Mouse (Mus musculus): ENCODE data around the gene Raf1. TPM values are rescaled to one million over a fixed set of nuclear protein-coding genes. Genes with fewer than 3 reads are reported as not detected.
A peak's percentile ranks its signal among the peaks of the same experiment; 100 is the strongest.

Raf1 gene
- polyA plus RNA-seq (2016; fragmentation: Nextera tagmentation; extraction: Ambion mirVana) = 157 and 168 TPM in 2 replicates

DNA sequence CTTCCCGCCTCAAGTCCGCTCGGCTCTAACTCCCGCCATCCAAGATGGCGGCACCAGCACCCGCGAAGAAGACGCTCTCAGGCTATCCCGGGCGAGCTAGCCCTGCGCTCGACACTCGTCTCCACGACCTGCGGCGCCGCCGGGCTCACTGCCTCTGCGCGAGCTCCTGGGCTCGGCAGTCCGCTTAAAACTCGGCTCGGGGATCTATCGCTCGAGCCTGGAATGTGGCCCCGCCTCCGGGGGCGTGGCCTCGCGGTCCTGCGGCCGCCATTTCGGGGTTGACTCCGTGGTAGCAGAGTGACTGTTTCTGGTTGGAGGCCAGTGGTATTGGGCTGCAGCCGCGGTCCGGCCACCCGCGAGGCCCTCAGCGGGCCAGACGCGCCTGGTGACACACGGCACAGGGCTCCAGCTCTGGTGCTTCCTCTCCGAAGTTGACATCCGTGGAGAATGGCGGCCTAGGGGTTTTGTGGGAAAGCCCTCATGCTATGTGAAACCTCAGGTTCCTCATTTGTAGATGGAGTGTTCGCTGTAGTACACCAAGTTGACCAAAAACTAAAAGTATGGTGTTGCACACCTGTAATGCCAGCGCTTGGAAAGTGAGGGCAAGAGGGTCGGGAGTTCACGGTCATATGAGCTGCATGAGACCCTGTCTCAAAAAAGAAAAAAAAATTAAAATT, at the start of gene Raf1:
Gene Raf1 (minus strand): TSS at position 184 of the 677 bp plus-strand sequence.
- Histone ChIP-seq H3K9me3 (no peaks in the 10 kb centered on the region), H3K27ac (replicated peaks) (peak within 1 kb of the TSS; percentile 98), H3K9ac (replicated peaks) (peak within 1 kb of the TSS; percentile 98), H3K27me3 (0 out of 2 replicates have a peak, but pooled peaks cover 6% of the 10 kb centered on the region), H3K4me2 (replicated peaks) (peak within 1 kb of the TSS; percentile 64), H3K4me3 (peak within 1 kb of the TSS; percentile 96), H3K36me3 (no peaks in the 10 kb centered on the region), H3K4me1 (peaks cover 9% of the 10 kb centered on the region)
- WGBS = 1% methylated on average over 48 of the region's 51 CpGs
- ATAC-seq (ENCODE audit: low FRiP score, low read depth) = peak; percentile 99

DNA sequence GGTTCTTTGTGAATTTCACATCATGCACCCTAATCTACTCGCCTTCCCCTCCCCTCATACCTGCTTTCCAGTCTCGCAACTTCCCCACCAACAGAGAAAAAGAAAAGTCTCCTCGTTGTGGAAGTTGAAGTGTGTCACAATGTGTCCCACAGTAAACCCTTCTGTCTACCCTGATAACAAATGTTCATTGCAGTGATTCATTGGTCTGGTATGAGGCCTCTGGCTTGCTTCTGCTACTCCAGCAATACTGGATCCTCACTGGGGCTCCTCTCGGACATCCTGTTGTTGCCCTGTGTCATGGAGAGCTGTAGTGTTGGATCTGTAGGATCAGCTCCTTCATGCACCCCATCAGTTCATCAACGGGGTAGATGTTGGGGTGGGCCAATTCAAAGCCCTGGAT, 45.8 kb upstream of the Raf1 start:
- Histone ChIP-seq H3K27me3 (no peaks in the 10 kb centered on the region), H3K4me1 (peaks cover 12% of the 10 kb centered on the region), H3K9me3 (no peaks in the 10 kb centered on the region), H3K36me3 (no peaks in the 10 kb centered on the region), H3K4me3 (no peak overlapping the region), H3K9ac (replicated peaks) (no peak overlapping the region), H3K4me2 (replicated peaks) (no peak overlapping the region), H3K27ac (replicated peaks) (no peak overlapping the region)
- WGBS = 79% methylated on average over 5 of the region's 5 CpGs
- ATAC-seq (ENCODE audit: low FRiP score, low read depth) = no peak

- WGBS = under 1% methylated on average over 15 of the region's 15 CpGs
- Histone ChIP-seq H3K4me1 (peaks cover 18% of the 10 kb centered on the region), H3K9ac (replicated peaks) (0 out of 2 replicates have a peak overlapping the region, but pooled peaks have one; percentile 37), H3K4me3 (peak overlapping the region; percentile 21), H3K9me3 (no peaks in the 10 kb centered on the region), H3K4me2 (replicated peaks) (peak overlapping the region; percentile 49), H3K36me3 (no peaks in the 10 kb centered on the region), H3K27me3 (no peaks in the 10 kb centered on the region), H3K27ac (replicated peaks) (no peak overlapping the region)
- peak; percentile 90 for ATAC-seq (ENCODE audit: low FRiP score, low read depth)
Observed at GRCm38 (mm10) chr6:115717715-115718558, 41.5 kb upstream of the Raf1 start.

- 15% methylated on average over 8 of the region's 8 CpGs for WGBS
- Histone ChIP-seq H3K27me3 (no peaks in the 10 kb centered on the region), H3K4me2 (replicated peaks) (peak overlapping the region; percentile 49), H3K9ac (replicated peaks) (no peak overlapping the region), H3K36me3 (no peaks in the 10 kb centered on the region), H3K4me3 (peak overlapping the region; percentile 21; the same call in 1 of the 2 replicates), H3K9me3 (no peaks in the 10 kb centered on the region), H3K27ac (replicated peaks) (no peak overlapping the region), H3K4me1 (peaks cover 18% of the 10 kb centered on the region)
- ATAC-seq (ENCODE audit: low FRiP score, low read depth) = peak; percentile 39
Observed at GRCm38 (mm10) chr6:115717101-115717652, 40.7 kb upstream of the Raf1 start.

- no peak for ATAC-seq (ENCODE audit: low FRiP score, low read depth)
- H3K36me3 ChIP-seq = no peaks in the 10 kb centered on the region
- WGBS = 76% methylated on average over 2 of the region's 3 CpGs
Observed at GRCm38 (mm10) chr6:115711261-115711660, 34.8 kb upstream of the Raf1 start.

GRCm38 (mm10) chr6:115702901-115703300, 26.5 kb upstream of the Raf1 start:
- H3K4me1 ChIP-seq = no peaks in the 10 kb centered on the region
- no peak overlapping the region for H3K9ac ChIP-seq (replicated peaks)
- H3K27me3 ChIP-seq = no peaks in the 10 kb centered on the region
- H3K9me3 ChIP-seq = no peaks in the 10 kb centered on the region
- H3K36me3 ChIP-seq = no peaks in the 10 kb centered on the region
- H3K27ac ChIP-seq (replicated peaks) = no peak overlapping the region
- no peak for ATAC-seq (ENCODE audit: low FRiP score, low read depth)
- H3K4me3 ChIP-seq = no peak overlapping the region
- 83% methylated on average over 5 of the region's 5 CpGs for WGBS
- H3K4me2 ChIP-seq (replicated peaks) = no peak overlapping the region

More at GRCm38 (mm10) chr6:115711261-115711660, 34.8 kb upstream of the Raf1 start:
- Histone ChIP-seq H3K9ac (replicated peaks) (no peak overlapping the region), H3K27ac (replicated peaks) (no peak overlapping the region), H3K9me3 (no peaks in the 10 kb centered on the region), H3K27me3 (no peaks in the 10 kb centered on the region), H3K4me1 (no peaks in the 10 kb centered on the region), H3K4me2 (replicated peaks) (no peak overlapping the region), H3K4me3 (no peak overlapping the region)

DNA sequence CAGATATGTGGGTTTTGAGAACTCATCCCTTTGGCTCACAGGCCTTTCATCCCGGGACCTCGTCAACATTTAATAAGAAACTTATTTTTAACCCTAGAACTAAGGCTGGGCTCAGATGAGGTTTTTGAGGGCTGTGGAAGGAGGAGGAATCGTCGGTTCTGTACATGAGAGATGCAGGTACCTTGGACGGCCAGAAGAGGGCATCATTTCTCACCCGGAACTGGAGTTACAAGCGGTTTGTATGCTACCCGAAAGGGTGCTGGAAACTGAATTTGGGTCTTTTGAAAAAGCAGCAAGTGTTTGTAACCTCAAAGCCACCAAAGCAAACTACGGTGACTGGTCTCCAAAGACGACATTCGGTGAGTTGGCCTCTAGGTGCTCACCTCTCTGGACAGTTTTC, 24.9 kb upstream of the Raf1 start:
- Histone ChIP-seq H3K27ac (replicated peaks) (no peak overlapping the region), H3K27me3 (no peaks in the 10 kb centered on the region), H3K4me3 (no peak overlapping the region), H3K36me3 (no peaks in the 10 kb centered on the region), H3K4me1 (no peaks in the 10 kb centered on the region), H3K9ac (replicated peaks) (no peak overlapping the region), H3K9me3 (no peaks in the 10 kb centered on the region), H3K4me2 (replicated peaks) (no peak overlapping the region)
- WGBS = 53% methylated on average over 11 of the region's 11 CpGs
- ATAC-seq (ENCODE audit: low FRiP score, low read depth) = no peak

GRCm38 (mm10) chr6:115700778-115701177, 24.3 kb upstream of the Raf1 start:
- Histone ChIP-seq H3K9ac (replicated peaks) (no peak overlapping the region), H3K9me3 (no peaks in the 10 kb centered on the region), H3K27me3 (no peaks in the 10 kb centered on the region), H3K4me3 (no peak overlapping the region), H3K4me1 (no peaks in the 10 kb centered on the region), H3K36me3 (no peaks in the 10 kb centered on the region), H3K4me2 (replicated peaks) (no peak overlapping the region), H3K27ac (replicated peaks) (no peak overlapping the region)
- no peak for ATAC-seq (ENCODE audit: low FRiP score, low read depth)
- 93% methylated on average over 1 of the region's 1 CpGs for WGBS

DNA sequence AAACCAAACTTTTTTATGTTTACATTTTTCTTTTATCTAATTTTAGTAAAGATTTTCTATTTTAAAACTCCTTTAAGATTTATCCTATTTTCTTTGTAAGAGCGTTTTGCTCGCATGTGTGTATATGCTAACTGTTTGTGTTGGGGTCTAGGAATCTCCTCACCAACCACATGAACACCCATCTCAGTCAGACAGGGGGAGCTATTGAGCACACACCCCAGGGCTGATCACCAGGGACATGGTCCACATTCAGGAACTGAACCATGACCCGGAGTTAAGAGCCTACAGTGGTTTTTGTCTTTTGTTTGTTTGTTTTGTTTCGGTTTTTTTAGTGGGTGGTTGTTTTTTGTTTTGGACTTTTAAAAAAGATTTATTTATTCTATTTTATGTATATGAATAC, 22.3 kb upstream of the Raf1 start:
- Histone ChIP-seq H3K27me3 (no peaks in the 10 kb centered on the region), H3K27ac (replicated peaks) (no peak overlapping the region), H3K4me2 (replicated peaks) (no peak overlapping the region), H3K4me3 (no peak overlapping the region), H3K9me3 (no peaks in the 10 kb centered on the region), H3K4me1 (no peaks in the 10 kb centered on the region), H3K36me3 (no peaks in the 10 kb centered on the region), H3K9ac (replicated peaks) (no peak overlapping the region)
- no peak for ATAC-seq (ENCODE audit: low FRiP score, low read depth)
- WGBS = 93% methylated on average over 4 of the region's 4 CpGs

DNA sequence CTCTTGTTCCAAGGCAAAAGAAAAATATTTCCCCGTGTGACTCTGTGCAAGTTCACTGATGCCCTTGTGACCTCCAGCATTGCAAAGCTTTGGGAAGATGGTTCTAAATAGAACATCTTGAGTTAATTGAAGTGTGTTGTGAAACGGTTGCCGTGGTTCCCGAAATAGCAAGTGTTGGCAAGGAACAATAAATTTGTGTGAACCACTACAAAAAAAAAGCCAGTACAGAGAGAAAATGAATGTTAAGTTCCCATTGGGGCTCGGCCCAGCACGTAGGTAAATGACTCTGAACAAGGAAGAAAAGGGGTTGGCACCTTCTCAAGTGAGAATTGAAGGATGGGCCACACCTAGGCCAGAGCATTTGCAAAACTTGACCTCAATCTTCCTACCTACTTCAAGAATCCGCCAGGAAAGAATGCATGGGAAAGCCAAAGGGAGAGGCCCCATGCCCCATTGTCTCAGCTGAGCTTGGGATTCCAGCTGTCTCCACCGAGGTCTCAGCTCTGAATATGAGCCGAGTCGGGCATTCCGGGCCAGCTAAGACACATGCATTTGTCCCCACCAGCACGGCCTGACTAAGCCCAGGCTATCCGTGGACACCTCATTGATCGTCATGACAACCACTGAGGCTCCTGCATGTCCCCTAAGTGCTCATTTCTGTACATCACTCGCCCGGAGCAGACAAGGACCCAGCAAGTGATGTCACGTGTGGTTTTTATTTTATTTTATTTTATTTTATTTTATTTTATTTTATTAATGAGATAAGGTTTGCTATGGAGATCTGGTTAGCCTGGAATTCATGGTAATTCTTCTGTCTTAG, 21.5 kb upstream of the Raf1 start:
- H3K4me3 ChIP-seq = no peak overlapping the region
- no peaks in the 10 kb centered on the region for H3K9me3 ChIP-seq
- H3K36me3 ChIP-seq = no peaks in the 10 kb centered on the region
- H3K4me2 ChIP-seq (replicated peaks) = no peak overlapping the region
- no peak overlapping the region for H3K9ac ChIP-seq (replicated peaks)
- H3K27ac ChIP-seq (replicated peaks) = 0 out of 2 replicates have a peak overlapping the region, but pooled peaks have one; percentile 10
- 57% methylated on average over 17 of the region's 17 CpGs for WGBS
- H3K4me1 ChIP-seq = no peaks in the 10 kb centered on the region
- H3K27me3 ChIP-seq = no peaks in the 10 kb centered on the region
- ATAC-seq (ENCODE audit: low FRiP score, low read depth) = no peak

GRCm38 (mm10) chr6:115696707-115697215, 20.3 kb upstream of the Raf1 start:
- Histone ChIP-seq H3K4me3 (no peak overlapping the region), H3K9ac (replicated peaks) (no peak overlapping the region), H3K4me2 (replicated peaks) (no peak overlapping the region), H3K36me3 (no peaks in the 10 kb centered on the region), H3K27me3 (no peaks in the 10 kb centered on the region), H3K4me1 (no peaks in the 10 kb centered on the region), H3K9me3 (no peaks in the 10 kb centered on the region), H3K27ac (replicated peaks) (no peak overlapping the region)
- ATAC-seq (ENCODE audit: low FRiP score, low read depth) = no peak
- WGBS = 86% methylated on average over 7 of the region's 7 CpGs
